ENCODE assay signal across 24 mouse cellular contexts in genomic region chr1:71530779-71531178, GRCm38 (mm10). TPM values are rescaled to one million over a fixed set of nuclear protein-coding genes. Genes with fewer than 3 reads are reported as not detected.
DNase-seq lines count a peak whose midpoint lies in the region; ATAC-seq lines count a peak whose summit lies in the region.
"Had no signal": no experiment of that assay in that cellular context is flagged by ENCODE, and none has a peak within 500 bp of the region (broad histone marks: within the 10 kb centered on the region; RNA-seq: fewer than 3 reads in every experiment).

No protein-coding gene starts in this region.

- no peaks in the 10 kb centered on the region for H3K36me3 ChIP-seq in liver, embryonic 13.5 days
- no peaks in the 10 kb centered on the region for H3K36me3 ChIP-seq in liver, embryonic 11.5 days (ENCODE audit: control insufficient read depth, insufficient read depth, low read length)
- H3K36me3 ChIP-seq: forebrain, embryonic 12.5 days; midbrain, embryonic 12.5 days; neural tube, embryonic 12.5 days had no signal

- WGBS in liver, embryonic 13.5 days (ENCODE audit: insufficient replicate concordance), result 35% methylated on average over 2 of the region's 2 CpGs
- 51% methylated on average over 2 of the region's 2 CpGs for WGBS in liver, embryonic 11.5 days

- H3K9ac ChIP-seq in liver, embryonic 13.5 days, result no peak overlapping the region
- H3K9ac ChIP-seq in liver, embryonic 11.5 days (ENCODE audit: low read depth, low read length), result no peak overlapping the region
- H3K9ac ChIP-seq: forebrain, embryonic 12.5 days; forebrain, postnatal 0 days; midbrain, embryonic 12.5 days; neural tube, embryonic 12.5 days had no signal

- H3K4me2 ChIP-seq in liver, embryonic 13.5 days, result no peak overlapping the region
- no peak overlapping the region for H3K4me2 ChIP-seq in liver, embryonic 11.5 days
- H3K4me2 ChIP-seq: forebrain, embryonic 12.5 days; midbrain, embryonic 12.5 days; neural tube, embryonic 12.5 days had no signal

- ATAC-seq in liver, embryonic 13.5 days (ENCODE audit: low read depth), result peak; percentile 64
- no peak for ATAC-seq in liver, embryonic 11.5 days (replicated peaks; ENCODE audit: low FRiP score)
- ATAC-seq: forebrain, postnatal 0 days; hindbrain, embryonic 16.5 days had no signal

- H3K4me1 ChIP-seq in liver, embryonic 13.5 days (replicated peaks), result no peaks in the 10 kb centered on the region
- H3K4me1 ChIP-seq in liver, embryonic 11.5 days (replicated peaks; ENCODE audit: control insufficient read depth, insufficient read depth, low read length), result no peaks in the 10 kb centered on the region
- H3K4me1 ChIP-seq: forebrain, embryonic 12.5 days; midbrain, embryonic 12.5 days; neural tube, embryonic 12.5 days had no signal

- H3K9me3 ChIP-seq in liver, embryonic 13.5 days (replicated peaks), result no peaks in the 10 kb centered on the region
- no peaks in the 10 kb centered on the region for H3K9me3 ChIP-seq in liver, embryonic 11.5 days (ENCODE audit: control insufficient read depth, low read length)
- H3K9me3 ChIP-seq: forebrain, embryonic 12.5 days; midbrain, embryonic 12.5 days; neural tube, embryonic 12.5 days had no signal

- H3K27me3 ChIP-seq in liver, embryonic 13.5 days, result no peaks in the 10 kb centered on the region
- no peaks in the 10 kb centered on the region for H3K27me3 ChIP-seq in liver, embryonic 11.5 days (replicated peaks; ENCODE audit: control insufficient read depth, insufficient read depth, low read length)
- H3K27me3 ChIP-seq: forebrain, embryonic 12.5 days; midbrain, embryonic 12.5 days; neural tube, embryonic 12.5 days had no signal

- H3K27ac ChIP-seq in liver, embryonic 13.5 days, result no peak overlapping the region
- H3K27ac ChIP-seq in liver, embryonic 11.5 days (ENCODE audit: low read depth, low read length), result no peak overlapping the region
- H3K27ac ChIP-seq: forebrain, embryonic 12.5 days; midbrain, embryonic 12.5 days; neural tube, embryonic 12.5 days had no signal

- H3K4me3 ChIP-seq in liver, embryonic 13.5 days (replicated peaks), result no peak overlapping the region
- no peak overlapping the region for H3K4me3 ChIP-seq in liver, embryonic 11.5 days (ENCODE audit: low read depth, low read length)
- H3K4me3 ChIP-seq: forebrain, embryonic 12.5 days; midbrain, embryonic 12.5 days; myocyte; neural tube, embryonic 12.5 days had no signal

- no peak for DNase-seq in liver, embryonic 13.5 days
- no peak for DNase-seq in liver, embryonic 11.5 days (ENCODE audit: low spot score)
- peak; percentile 70 for DNase-seq in ES-CJ7 (ENCODE audit: low read depth, low spot score)
- peak; percentile 51 for DNase-seq in ZHBTc4 (ENCODE audit: low read depth, low spot score)
- no peak for DNase-seq in kidney, adult 8-10 months
- DNase-seq in layer of hippocampus, adult 9-11 months, result no peak
- DNase-seq in adipocyte (ENCODE audit: low spot score), result no peak
- DNase-seq: adrenal gland, postnatal 14 days; cerebellum, adult 18-20 months; cerebellum, postnatal 10 days; forebrain, postnatal 0 days; gastrocnemius, postnatal 10 days; kidney, adult 18-20 months; kidney, postnatal 36 days; lung, adult 18-20 months; lung, postnatal 14 days; right cerebral cortex, adult 18-20 months; right cerebral cortex, postnatal 4 days; thymus, postnatal 4 days had no signal

RNA-seq across cellular contexts. Expression of gene Atic, which starts 26.2 kb away (rescaled TPM):
- polyA plus RNA-seq in liver, embryonic 13.5 days (2015; fragmentation: Nextera tagmentation; extraction: Ambion mirVana), result 60.6 and 61.9 TPM in 2 replicates
- 52.8 and 68.8 TPM in 2 replicates for polyA plus RNA-seq in liver, embryonic 11.5 days (2014; fragmentation: Nextera tagmentation; extraction: Ambion mirVana)

Comparison
In these comparisons a context has a peak if more than half of its experiments do, and no peak if none do; other contexts are left out.
1. DNase-seq: peak in ES-CJ7 (single experiment) and ZHBTc4 (single experiment); none in liver, embryonic 13.5 days (single experiment), liver, embryonic 11.5 days (single experiment), kidney, adult 8-10 months (0 of 2), layer of hippocampus, adult 9-11 months (single experiment) and adipocyte (single experiment).